Mouse (Mus musculus) cerebellum, adult 2 months (tissue): ENCODE results near the gene Asxl2. TPM values are rescaled to one million over a fixed set of nuclear protein-coding genes. Genes with fewer than 3 reads are reported as not detected.
A peak's percentile ranks its signal among the peaks of the same experiment; 100 is the strongest.
"Not testable (repeated sequence)": the region's sequence is repeated elsewhere in the genome, so short reads cannot be mapped to it uniquely, and the experiment has no call there.

Experiments
- DNase-seq, 2 experiments: peaks; one replicate each; pipeline ENCODE4 v3.0.0; 2021
- H3K27ac ChIP-seq: fragments of 200-500 bp; 2 replicates; pipeline ENCODE4 v1.5.1; 2012; ENCODE audit warnings: low read length, control low read depth, inconsistent platforms; ENCODE audit not compliant: insufficient read depth
- H3K27me3 ChIP-seq: fragments of 200-500 bp; 2 replicates; pipeline ENCODE4 v1.6.1; 2012; ENCODE audit warnings: inconsistent platforms, mild to moderate bottlenecking, low read length, moderate library complexity; ENCODE audit not compliant: control insufficient read depth, insufficient read depth
- H3K4me1 ChIP-seq: fragments of 200-500 bp; 2 replicates; pipeline ENCODE4 v1.6.1; 2011; ENCODE audit warnings: low read length; ENCODE audit not compliant: control insufficient read depth, insufficient read depth
- H3K4me3 ChIP-seq: fragments of 200-500 bp; replicated peaks from 2 replicates; pipeline ENCODE3; 2011; ENCODE audit warnings: mild to moderate bottlenecking, low read depth, low read length, control low read depth; ENCODE audit not compliant: insufficient read depth
- CTCF ChIP-seq: fragments of 200-500 bp; IDR thresholded peaks from 2 replicates; pipeline ENCODE4 v1.5.1; 2011; ENCODE audit warnings: low read depth, mild to moderate bottlenecking, control low read depth, low read length, moderate library complexity, borderline replicate concordance; ENCODE audit not compliant: insufficient read depth
- POLR2A ChIP-seq: fragments of 200-500 bp; IDR thresholded peaks from 2 replicates; pipeline ENCODE4 v1.6.1; 2011; ENCODE audit warnings: low read length, control low read depth, borderline replicate concordance; ENCODE audit not compliant: insufficient read depth
- WGBS: fragments of 180-500 bp; shearing (Covaris S2); methylation state at CpG from one replicate; pipeline ENCODE4 v1.1.7; 2018; 5-methylcytosine and 5-hydroxymethylcytosine counted together
- polyA plus RNA-seq: library from polyadenylated mRNA; depleted of rRNA; stranded (reverse); fragments of >200 nt; gene quantifications from 2 replicates; pipeline ENCODE4 v1.2.3, GENCODE M21; 2012

The Asxl2 gene
- polyA plus RNA-seq, 1 experiment: 13.7 TPM

DNA sequence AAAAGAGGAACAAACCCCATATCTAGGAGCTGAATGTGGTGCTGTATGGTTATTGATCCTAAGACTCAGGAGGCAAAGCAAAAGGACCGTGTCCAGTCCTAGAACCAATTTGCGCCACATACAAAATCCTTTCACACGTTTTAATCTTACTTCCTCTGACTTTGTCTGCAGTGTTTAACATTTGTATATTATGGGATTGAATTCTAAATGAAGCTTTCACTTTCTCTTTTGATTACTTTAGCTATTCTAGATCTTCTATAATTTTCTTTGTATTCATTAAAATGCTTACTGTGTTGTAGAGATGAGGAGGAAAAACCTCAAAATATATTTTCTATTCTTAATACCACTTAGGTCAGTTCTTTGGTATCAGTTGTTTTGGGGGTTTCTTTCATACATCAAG, 26.9 kb downstream of the Asxl2 start:
- no peak overlapping the region for H3K27ac ChIP-seq
- H3K4me1 ChIP-seq: no peaks in the 10 kb centered on the region
- 78% methylated on average over 3 of the region's 3 CpGs for WGBS
- no peaks in the 10 kb centered on the region for H3K27me3 ChIP-seq
- no peak for TF ChIP-seq CTCF
- TF ChIP-seq POLR2A: no peak
- DNase-seq: no peak
- no peak overlapping the region for H3K4me3 ChIP-seq

DNA sequence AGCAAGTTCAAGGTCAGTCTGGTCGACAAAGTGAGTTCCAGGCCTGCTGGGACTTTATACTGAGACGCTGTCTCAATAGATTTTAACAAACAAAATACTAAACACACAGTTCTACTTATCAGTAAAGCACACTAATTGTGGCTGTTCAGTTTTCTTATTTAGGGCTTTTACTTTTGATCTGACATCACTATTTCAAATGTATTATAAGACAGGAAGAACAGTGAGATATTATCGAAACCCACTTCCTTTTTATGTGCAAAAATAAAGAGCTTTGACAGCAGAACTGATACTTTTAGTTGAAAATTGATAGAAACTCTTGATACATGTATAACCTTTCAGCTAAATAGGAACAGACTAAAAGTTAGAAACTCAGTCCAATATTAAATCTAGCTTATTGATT, 36.4 kb downstream of the Asxl2 start:
- 94% methylated on average over 3 of the region's 3 CpGs for WGBS
- Histone ChIP-seq H3K4me1 (no peaks in the 10 kb centered on the region), H3K27me3 (no peaks in the 10 kb centered on the region), H3K27ac (no peak overlapping the region), H3K4me3 (no peak overlapping the region)
- DNase-seq: no peak
- no peak for TF ChIP-seq POLR2A
- no peak for TF ChIP-seq CTCF

DNA sequence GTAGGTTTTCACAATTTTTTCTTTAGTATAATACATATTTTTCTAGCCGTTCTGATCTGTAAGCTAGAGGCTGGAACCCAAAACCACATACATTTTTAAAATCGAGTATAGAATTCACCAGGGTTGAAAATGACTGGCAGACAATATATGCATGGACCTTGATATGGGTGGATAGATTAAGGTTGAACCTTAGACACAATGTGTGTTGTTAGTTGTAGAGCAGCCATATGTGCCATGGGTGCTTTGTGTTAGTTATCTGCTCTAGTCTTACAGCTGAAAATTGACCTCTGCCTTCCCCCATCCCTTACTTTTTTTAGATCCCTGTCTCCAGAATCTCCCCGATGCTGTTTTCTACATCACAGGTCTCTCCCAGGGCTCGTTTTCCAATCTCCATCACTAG, 73.0 kb downstream of the Asxl2 start:
- WGBS: 86% methylated on average over 4 of the region's 4 CpGs
- no peak overlapping the region for H3K4me3 ChIP-seq
- TF ChIP-seq CTCF: no peak
- no peak for TF ChIP-seq POLR2A
- no peak overlapping the region for H3K27ac ChIP-seq
- H3K27me3 ChIP-seq: no peaks in the 10 kb centered on the region
- H3K4me1 ChIP-seq: no peaks in the 10 kb centered on the region
- DNase-seq: no peak

DNA sequence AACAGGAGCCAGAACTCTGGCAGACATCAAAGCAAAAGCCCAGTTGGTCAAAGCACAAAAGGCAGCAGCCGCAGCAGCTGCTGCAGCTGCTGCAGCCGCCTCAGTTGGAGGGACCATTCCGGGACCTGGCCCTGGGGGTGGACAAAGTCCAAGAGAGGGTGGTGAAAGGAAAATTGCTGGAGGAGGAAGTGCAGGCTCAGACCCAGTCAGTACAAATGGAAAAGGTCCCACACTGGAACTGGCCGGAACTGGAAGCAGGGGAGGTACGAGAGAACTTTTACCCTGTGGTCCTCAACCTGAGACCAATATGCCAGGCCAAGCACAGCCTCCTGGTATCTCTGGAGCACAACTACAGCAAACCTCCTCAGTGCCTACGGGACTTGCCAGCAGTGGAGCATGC, 73.4 kb downstream of the Asxl2 start:
- no peak for DNase-seq
- no peak overlapping the region for H3K4me3 ChIP-seq
- WGBS: 88% methylated on average over 6 of the region's 6 CpGs
- no peaks in the 10 kb centered on the region for H3K4me1 ChIP-seq
- no peaks in the 10 kb centered on the region for H3K27me3 ChIP-seq
- H3K27ac ChIP-seq: no peak overlapping the region
- TF ChIP-seq POLR2A (no peak), CTCF (no peak)

DNA sequence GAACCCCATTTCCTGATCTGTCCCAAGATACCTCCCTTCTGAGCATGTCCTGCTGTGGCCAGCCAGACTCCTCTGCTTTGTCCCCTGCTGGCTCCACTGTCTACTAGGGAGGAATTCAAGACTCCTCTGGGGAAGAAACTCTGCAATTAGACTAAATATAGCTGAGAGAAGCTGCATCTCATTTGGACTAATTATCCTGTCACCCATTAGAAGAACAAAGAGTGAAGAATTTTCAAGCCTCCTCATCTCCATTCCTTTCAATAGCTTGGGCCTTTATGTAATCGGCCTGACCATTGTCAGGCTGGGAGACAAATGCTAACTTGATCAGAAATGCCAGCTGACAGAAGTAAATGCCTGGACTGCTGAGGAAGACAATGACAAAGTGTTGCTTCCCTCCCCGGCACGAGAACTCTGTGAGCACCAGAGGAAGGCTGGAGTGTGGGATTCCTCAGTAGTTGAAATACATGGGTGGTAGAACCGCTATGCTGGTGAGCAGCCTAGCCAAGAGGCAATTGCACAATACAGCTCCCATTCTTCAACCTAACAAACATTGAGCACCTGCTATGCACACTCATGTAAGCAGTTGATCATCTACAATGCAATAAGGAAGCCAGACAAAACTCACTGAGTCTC, 92.1 kb downstream of the Asxl2 start:
- DNase-seq: no peak
- 57% methylated on average over 4 of the region's 4 CpGs for WGBS
- H3K4me3 ChIP-seq: no peak overlapping the region
- H3K27ac ChIP-seq: no peak overlapping the region
- TF ChIP-seq POLR2A (no peak), CTCF (no peak)
- no peaks in the 10 kb centered on the region for H3K27me3 ChIP-seq
- no peaks in the 10 kb centered on the region for H3K4me1 ChIP-seq

DNA sequence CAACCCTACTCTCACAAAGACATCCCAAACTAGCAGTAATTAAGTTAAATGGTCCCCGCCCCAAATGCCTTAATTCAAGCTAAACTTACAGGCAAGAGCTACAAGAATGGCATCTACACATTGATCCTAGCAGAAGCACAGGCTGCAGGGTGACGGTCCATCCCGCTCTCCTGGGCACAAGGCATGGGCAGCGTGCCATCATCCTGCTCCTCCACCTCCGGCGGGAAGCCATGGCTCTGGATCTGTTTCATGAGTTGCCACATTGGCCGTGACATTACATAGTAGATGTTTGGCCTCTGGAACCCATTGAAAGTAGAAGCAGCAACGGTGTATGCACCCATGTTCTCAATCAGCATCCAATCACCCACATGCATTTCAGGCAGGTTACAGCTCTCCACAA, 95.1 kb downstream of the Asxl2 start:
- DNase-seq: peak; percentile 61 to 64
- WGBS: 67% methylated on average over 8 of the region's 8 CpGs
- not testable (repeated sequence) for H3K4me1 ChIP-seq, H3K4me3 ChIP-seq, H3K27me3 ChIP-seq, H3K27ac ChIP-seq

DNA sequence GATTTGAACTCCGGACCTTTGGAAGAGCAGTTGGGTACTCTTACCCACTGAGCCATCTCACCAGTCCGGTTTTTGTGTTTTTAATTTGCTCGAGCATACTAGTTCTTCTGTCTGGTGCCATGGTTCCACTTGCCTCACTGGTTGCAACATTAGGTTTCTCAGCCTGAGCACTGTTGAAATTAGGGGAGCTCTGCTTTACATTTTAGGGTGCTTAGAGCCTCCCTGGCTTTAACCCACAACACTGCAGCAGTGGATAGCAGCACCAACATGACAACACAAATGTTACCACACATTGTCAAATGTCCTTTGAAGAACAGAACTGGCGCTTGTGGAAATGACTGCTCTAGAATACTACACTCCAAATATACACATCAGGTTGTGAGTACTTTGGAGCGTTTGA, 98.9 kb downstream of the Asxl2 start:
- Histone ChIP-seq H3K27me3 (no peaks in the 10 kb centered on the region), H3K27ac (no peak overlapping the region), H3K4me3 (no peak overlapping the region), H3K4me1 (no peaks in the 10 kb centered on the region)
- WGBS: 94% methylated on average over 5 of the region's 5 CpGs
- no peak for DNase-seq
- TF ChIP-seq POLR2A: no peak
- no peak for TF ChIP-seq CTCF

DNA sequence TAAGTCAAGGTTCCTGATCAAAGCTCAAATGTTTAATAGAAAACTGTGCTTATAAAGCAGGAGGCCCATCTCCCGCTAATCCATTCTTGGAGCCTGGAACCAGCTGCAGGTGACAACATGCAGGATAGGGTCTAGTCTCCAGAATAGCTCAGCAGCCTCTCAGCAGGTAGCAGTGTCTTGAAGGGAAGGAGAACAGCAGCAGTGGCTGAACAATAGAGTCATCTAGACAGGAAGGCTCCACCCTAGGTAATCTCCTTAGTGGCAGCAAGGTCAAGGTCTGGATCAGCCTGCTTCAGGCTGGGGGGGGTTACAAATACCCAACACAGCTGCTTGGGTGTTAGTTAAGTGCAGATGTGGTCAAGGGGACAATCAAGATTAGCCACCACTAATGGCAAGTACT, 108.8 kb downstream of the Asxl2 start:
- not testable (repeated sequence) for H3K27ac ChIP-seq, H3K27me3 ChIP-seq, H3K4me1 ChIP-seq, H3K4me3 ChIP-seq, DNase-seq
- WGBS: 92% methylated on average over 1 of the region's 1 CpGs
